Mouse (Mus musculus) kidney, adult 2 months (tissue): ENCODE results near the gene Styx. TPM values are rescaled to one million over a fixed set of nuclear protein-coding genes. Genes with fewer than 3 reads are reported as not detected.

ENCODE experiments used
- DNase-seq: peaks from one replicate; pipeline ENCODE4 v3.0.0; 2021
- H3K27ac ChIP-seq: fragments of 200-500 bp; 2 replicates; pipeline ENCODE4 v1.5.1; 2012; ENCODE audit warnings: low read depth, low read length, control low read depth, inconsistent platforms; ENCODE audit not compliant: insufficient read depth
- H3K27me3 ChIP-seq: fragments of 200-500 bp; replicated peaks from 2 replicates; pipeline ENCODE4 v1.6.1; 2012; ENCODE audit warnings: mild to moderate bottlenecking, moderate library complexity, low read length, inconsistent platforms; ENCODE audit not compliant: control insufficient read depth, insufficient read depth
- H3K36me3 ChIP-seq: fragments of 200-500 bp; 2 replicates; pipeline ENCODE4 v1.6.1; 2012; ENCODE audit warnings: mild to moderate bottlenecking, moderate library complexity, low read length, inconsistent platforms; ENCODE audit not compliant: control insufficient read depth, insufficient read depth
- H3K4me1 ChIP-seq: fragments of 200-500 bp; 2 replicates; pipeline ENCODE4 v1.6.1; 2011; ENCODE audit warnings: low read length; ENCODE audit not compliant: control insufficient read depth, insufficient read depth
- H3K4me3 ChIP-seq: fragments of 200-500 bp; 2 replicates; pipeline ENCODE4 v1.5.1; 2011; ENCODE audit warnings: mild to moderate bottlenecking, low read depth, low read length, control low read depth; ENCODE audit not compliant: insufficient read depth
- CTCF ChIP-seq: fragments of 200-500 bp; conservative IDR thresholded peaks from 2 replicates; pipeline ENCODE4 v1.5.1; 2011; ENCODE audit warnings: low read depth, mild to moderate bottlenecking, control low read depth, low read length, moderate library complexity, mixed read lengths; ENCODE audit not compliant: insufficient read depth, insufficient read length
- POLR2A ChIP-seq: fragments of 200-500 bp; IDR thresholded peaks from one replicate; pipeline ENCODE4 v1.6.1; 2011; ENCODE audit warnings: low read depth, low read length, control low read depth
- WGBS: fragments of 180-500 bp; shearing (Covaris S2); methylation state at CpG from one replicate; pipeline ENCODE4 v1.1.7; 2018; 5-methylcytosine and 5-hydroxymethylcytosine counted together
- polyA plus RNA-seq: library from polyadenylated mRNA; depleted of rRNA; stranded (reverse); fragments of >200 nt; gene quantifications from 2 replicates; pipeline ENCODE4 v1.2.3, GENCODE M21; 2012

The Styx gene
- polyA plus RNA-seq, 1 experiment, result 3.0 TPM

GRCm38 (mm10) chr14:45439387-45439786, 88.5 kb downstream of the Styx start:
- DNase-seq, result no peak
- TF ChIP-seq CTCF (no peak), POLR2A (no peak)
- WGBS, result 91% methylated on average over 9 of the region's 9 CpGs
- no peaks in the 10 kb centered on the region for H3K27me3 ChIP-seq
- H3K4me3 ChIP-seq, result no peak overlapping the region
- peak overlapping the region; percentile 37; the same call in 1 of the 2 replicates for H3K27ac ChIP-seq
- no peaks in the 10 kb centered on the region for H3K36me3 ChIP-seq
- H3K4me1 ChIP-seq, result peaks cover 12% of the 10 kb centered on the region; the same call in 1 of the 2 replicates

- WGBS, result 69% methylated on average over 6 of the region's 6 CpGs
- H3K27ac ChIP-seq, result no peak overlapping the region
- H3K4me3 ChIP-seq, result no peak overlapping the region
- H3K36me3 ChIP-seq, result no peaks in the 10 kb centered on the region
- TF ChIP-seq CTCF (no peak), POLR2A (no peak)
- peaks cover 18% of the 10 kb centered on the region for H3K4me1 ChIP-seq
- no peak for DNase-seq
- no peaks in the 10 kb centered on the region for H3K27me3 ChIP-seq
Observed at GRCm38 (mm10) chr14:45441291-45441690, 90.4 kb downstream of the Styx start.

GRCm38 (mm10) chr14:45442781-45443560, 92.1 kb downstream of the Styx start:
- TF ChIP-seq CTCF (no peak), POLR2A (no peak)
- Histone ChIP-seq H3K36me3 (no peaks in the 10 kb centered on the region), H3K4me3 (no peak overlapping the region), H3K4me1 (peaks cover 18% of the 10 kb centered on the region), H3K27me3 (no peaks in the 10 kb centered on the region), H3K27ac (no peak overlapping the region)
- 60% methylated on average over 12 of the region's 12 CpGs for WGBS
- no peak for DNase-seq

- Histone ChIP-seq H3K4me1 (peaks cover 12% of the 10 kb centered on the region), H3K36me3 (no peaks in the 10 kb centered on the region), H3K27ac (0 out of 2 replicates have a peak overlapping the region, but pooled peaks have one; percentile 24), H3K27me3 (no peaks in the 10 kb centered on the region), H3K4me3 (no peak overlapping the region)
- WGBS, result 62% methylated on average over 7 of the region's 7 CpGs
- no peak for TF ChIP-seq CTCF
- TF ChIP-seq POLR2A, result no peak
- no peak for DNase-seq
Observed at GRCm38 (mm10) chr14:45444870-45445269, 94.0 kb downstream of the Styx start.

GRCm38 (mm10) chr14:45445445-45445844, 94.6 kb downstream of the Styx start:
- TF ChIP-seq CTCF (no peak), POLR2A (no peak)

GRCm38 (mm10) chr14:45446777-45447176, 95.9 kb downstream of the Styx start:
- Histone ChIP-seq H3K27ac (no peak overlapping the region), H3K36me3 (no peaks in the 10 kb centered on the region), H3K27me3 (no peaks in the 10 kb centered on the region), H3K4me1 (peaks cover 16% of the 10 kb centered on the region), H3K4me3 (no peak overlapping the region)
- TF ChIP-seq CTCF (no peak), POLR2A (no peak)
- 70% methylated on average over 3 of the region's 3 CpGs for WGBS
- DNase-seq, result no peak

More at GRCm38 (mm10) chr14:45445445-45445844, 94.6 kb downstream of the Styx start:
- H3K4me1 ChIP-seq, result peaks cover 12% of the 10 kb centered on the region
- no peaks in the 10 kb centered on the region for H3K36me3 ChIP-seq
- no peak for DNase-seq
- 0 out of 2 replicates have a peak overlapping the region, but pooled peaks have one; percentile 24 for H3K27ac ChIP-seq
- H3K4me3 ChIP-seq, result no peak overlapping the region
- 51% methylated on average over 12 of the region's 12 CpGs for WGBS
- H3K27me3 ChIP-seq, result no peaks in the 10 kb centered on the region

GRCm38 (mm10) chr14:45451090-45451489, 100.2 kb downstream of the Styx start:
- Histone ChIP-seq H3K4me3 (no peak overlapping the region), H3K36me3 (no peaks in the 10 kb centered on the region), H3K4me1 (peaks cover 31% of the 10 kb centered on the region), H3K27ac (peak overlapping the region; percentile 60), H3K27me3 (no peaks in the 10 kb centered on the region)
- no peak for DNase-seq
- no peak for TF ChIP-seq CTCF
- no peak for TF ChIP-seq POLR2A
- WGBS, result 44% methylated on average over 2 of the region's 2 CpGs
